Mouse (Mus musculus) thymus, adult 2 months (tissue): ENCODE measurements at regions not wholly inside any gene's neighbourhood (a gene's known extent, or its start where the extent isn't known, plus 50 kb on each side); places are given as distances from the start of the nearest gene placed in this dataset.

ENCODE experiments used
- CTCF ChIP-seq: fragments of 200-500 bp; IDR thresholded peaks from 2 replicates; pipeline ENCODE4 v1.5.1; 2012; ENCODE audit warnings: mild to moderate bottlenecking, control low read depth, low read length, moderate library complexity, borderline replicate concordance; ENCODE audit not compliant: control insufficient read depth, poor library complexity, insufficient read depth; ENCODE audit errors: extremely low read depth
- POLR2A ChIP-seq: fragments of 200-500 bp; IDR thresholded peaks from 2 replicates; pipeline ENCODE4 v1.6.1; 2012; ENCODE audit warnings: mild to moderate bottlenecking, low read length, control low read depth, moderate library complexity; ENCODE audit not compliant: control insufficient read depth, poor library complexity, insufficient read depth; ENCODE audit errors: extremely low read depth

DNA sequence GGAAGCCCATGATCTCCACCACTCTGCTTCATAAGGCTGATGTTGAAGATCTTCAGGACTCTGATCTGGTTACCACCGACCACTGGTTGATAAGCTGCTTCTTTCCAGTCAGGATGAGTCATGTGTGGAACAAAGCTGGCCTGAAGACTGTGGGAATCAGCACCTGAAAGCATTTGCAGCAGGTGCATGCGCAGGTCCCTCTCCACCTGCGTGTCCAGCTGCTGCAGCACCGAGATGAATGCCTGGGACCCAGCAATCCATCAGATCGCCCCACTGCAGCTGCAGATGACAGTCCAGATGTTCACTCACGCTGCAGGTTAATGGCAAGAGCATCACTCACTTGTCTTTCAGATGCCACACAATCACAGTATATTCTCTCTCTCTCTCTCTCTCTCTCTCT is 230.4 kb upstream of the Kdm8 start:
- TF ChIP-seq CTCF (no peak), POLR2A (no peak)
